Mouse (Mus musculus) right cerebral cortex, postnatal 36 days (tissue): Measurements from ENCODE around the gene Stat5b.

ENCODE experiments used
- DNase-seq, 2 experiments: peaks; one replicate each; pipeline ENCODE4 v3.0.0; 2022; ENCODE audit warnings: low spot score in 2 of 2, mixed read lengths in 1 of 2

Gene Stat5b

DNA sequence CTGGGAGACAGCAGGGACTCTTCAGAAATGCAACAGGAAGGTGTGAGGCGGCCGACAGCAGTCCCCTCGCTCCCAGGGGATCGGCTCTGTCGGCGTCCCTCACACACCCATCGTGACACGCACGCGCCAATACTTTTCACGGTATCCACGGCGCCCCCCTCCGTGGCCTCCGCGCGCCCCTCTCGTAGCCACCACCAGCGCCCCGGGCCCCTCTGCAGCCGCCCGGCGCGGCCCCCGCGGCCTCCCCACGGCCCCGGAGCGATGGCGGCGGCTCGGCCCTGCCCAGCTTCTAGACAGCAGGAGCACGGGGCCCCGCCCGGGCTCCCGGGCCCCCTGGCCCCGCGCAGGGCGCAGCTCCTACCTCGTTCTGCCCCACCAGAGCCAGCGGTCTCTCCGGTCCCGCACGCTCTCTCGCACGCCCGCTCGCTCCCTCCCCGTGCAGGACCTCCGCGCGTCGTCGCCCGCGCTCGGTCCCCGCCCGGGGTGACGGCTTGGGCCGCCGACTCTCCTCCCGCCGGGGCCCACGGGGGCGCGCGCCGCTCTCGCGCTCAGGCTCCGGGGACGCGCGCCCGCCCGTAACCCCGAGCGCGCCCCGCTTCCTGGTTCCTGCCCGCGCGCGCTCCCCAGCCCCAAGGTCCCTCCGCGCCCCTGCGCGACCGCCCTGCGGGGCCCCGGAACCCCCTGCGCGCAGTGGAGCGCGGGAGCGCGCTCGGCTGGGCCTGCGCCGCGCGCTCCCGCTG lies at the start of gene Stat5b:
Gene Stat5b (minus strand): TSS at position 687 of the 740 bp plus-strand sequence.
- DNase-seq: no peak

GRCm38 (mm10) chr11:100898441-100899199 lies 48.1 kb upstream of the Stat5b start:
- DNase-seq: no peak

DNA sequence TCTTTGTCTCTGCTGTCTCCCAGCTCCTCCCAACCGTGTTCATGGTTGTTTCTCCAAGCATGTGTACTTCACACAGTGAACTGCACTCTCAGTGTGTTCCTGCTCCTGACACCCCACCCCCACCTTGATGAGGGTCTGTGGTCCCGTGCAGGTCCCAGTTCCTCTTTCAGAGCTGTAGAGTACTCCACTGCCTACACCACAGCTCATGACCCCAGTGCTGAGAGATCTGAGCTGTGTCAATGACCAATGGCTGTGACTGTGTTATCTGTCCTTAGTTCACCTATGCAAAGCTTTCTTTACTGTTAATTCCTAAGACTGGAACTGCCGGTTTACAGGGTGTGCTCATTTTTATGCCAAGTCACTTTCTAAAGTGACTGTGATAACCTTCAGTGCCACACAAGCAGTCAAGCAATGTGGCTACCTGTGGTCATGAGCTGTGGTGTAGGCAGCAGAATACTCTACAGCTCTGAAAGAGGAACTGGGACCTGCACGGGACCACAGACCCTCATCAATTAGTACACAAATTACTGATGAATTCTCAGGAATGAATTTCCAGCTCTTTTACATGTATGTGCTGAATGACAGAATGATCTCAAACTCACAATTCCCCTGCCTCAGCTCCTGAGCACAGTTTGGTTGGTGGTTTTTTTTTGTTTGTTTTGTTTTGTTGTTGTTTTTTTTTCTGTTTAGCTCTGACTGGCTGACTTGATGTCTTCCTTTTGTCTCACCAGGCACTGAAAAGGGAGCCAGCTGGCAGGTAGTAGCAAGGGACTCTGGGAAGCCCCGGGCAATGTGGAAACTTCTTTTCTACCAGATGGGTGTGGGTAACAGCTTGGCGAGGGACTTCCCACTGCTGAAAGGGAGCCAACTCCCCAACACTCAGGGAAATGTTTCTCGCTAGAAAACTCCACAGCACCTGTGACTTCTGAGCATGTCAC lies 47.0 kb upstream of the Stat5b start:
- peak; percentile 28 to 39 for DNase-seq

DNA sequence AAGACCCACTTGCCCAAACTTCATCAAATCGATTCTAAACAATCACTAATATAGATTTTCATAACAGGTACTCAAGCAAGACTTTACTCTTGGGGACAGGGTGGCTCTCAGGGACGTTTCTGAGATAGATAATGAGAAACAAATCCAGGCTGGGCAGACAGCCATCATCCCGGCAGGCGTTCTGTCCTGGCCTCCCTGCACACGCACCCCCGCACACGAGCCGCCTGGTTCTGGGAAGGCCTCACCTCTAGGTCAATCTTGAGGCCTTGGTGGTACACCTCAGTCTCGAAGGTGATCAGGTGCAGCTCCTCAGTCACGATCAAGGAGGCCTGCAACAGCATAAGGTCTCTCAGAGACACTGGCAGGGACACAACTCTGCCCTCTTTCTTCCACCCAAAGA lies 45.6 kb upstream of the Stat5b start:
- DNase-seq: no peak

DNA sequence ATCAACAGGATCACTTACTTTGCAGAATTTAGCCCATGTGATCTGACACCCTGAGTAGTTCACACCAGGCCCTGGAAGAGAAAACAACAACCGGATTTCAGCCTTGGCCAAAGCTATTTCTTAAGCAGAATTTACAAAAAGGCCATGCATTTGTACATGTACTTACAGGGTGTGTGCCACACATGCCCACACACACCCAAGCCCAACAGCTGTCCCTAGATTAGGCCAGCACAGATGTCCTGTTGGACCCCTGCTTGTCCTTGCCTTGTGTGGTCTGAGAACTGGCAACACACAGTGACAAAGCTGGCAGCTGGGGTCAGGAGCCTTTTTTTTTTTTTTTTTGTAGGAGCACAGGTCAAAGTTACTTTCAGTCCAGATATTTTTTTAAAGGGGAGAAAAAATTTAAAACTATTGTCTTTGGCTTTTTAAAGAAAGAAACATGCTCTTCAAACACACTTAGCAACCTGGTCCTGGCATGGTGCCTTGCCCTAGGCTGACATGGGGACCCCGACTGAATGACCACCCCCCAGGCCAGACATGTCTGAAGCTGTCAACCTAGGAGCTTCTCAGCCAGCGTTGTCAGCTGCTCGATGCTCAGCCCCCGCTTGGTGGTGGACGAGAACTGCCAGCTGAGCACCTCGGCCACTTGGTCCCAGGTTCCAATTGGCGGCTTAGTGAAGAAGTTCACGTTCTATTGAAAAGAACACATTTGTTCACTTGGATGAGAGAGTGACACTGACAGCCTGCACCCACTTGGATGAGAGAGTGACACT lies 43.8 kb upstream of the Stat5b start:
- DNase-seq: no peak

DNA sequence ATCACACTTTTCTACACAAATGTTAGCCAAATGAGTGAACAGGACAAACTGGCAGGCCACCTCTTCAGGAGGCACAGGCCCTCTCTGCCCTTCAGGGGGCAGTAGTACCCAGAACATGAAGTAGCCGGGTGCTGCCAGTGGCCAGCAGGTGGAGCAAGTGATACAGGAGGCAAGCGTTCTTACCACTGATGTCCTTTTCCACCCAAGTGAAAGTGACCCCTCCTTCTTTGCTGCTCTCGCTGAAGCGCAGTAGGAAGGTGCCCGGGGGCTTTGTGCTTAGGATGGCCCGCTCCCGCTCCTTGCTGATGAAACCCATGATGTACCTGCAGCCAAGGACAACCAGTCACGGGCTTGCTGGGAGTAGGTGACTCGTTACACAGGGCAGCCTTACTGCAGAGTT lies 43.0 kb upstream of the Stat5b start:
- DNase-seq: peak; percentile 64 to 74

DNA sequence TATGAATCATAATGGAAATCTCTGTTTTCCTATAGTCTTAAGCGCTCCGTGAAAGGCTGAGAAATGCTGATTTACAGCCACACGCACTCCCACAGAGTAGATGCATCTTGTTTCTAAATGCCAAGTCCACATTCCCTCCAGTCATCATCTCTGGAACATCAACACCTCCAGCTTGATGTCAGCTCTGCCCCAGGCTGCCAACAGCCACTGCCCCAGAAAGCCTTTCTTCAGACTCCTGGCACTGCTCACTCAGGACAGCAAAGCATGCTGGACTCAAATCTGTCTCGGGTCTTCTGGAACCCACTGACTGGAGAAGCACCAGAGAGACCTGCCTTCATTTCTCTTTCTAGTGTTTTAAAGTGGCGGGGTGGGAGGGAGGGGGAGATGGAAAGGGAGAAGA lies 41.9 kb upstream of the Stat5b start:
- DNase-seq: no peak

- DNase-seq: no peak
Measured at GRCm38 (mm10) chr11:100891256-100892123, 41.0 kb upstream of the Stat5b start.

DNA sequence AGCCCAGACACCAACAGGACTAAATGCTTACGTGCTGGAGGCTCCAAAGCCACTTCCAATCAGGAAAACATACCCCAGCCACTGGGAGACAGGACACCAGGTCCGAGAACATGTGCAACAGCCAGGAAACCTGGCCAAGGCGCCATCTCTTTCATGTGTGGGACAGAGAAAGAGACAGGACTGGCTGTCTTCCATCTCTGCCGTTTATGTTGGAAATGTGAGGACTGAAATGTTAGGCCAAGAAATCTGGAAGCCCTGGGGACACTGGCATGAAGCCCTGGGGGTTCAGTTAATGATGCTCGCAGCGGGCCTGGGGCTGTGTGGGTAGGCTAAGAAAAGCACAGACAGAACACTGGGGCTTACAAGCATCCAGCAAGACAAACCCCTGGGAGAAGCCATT lies 40.0 kb upstream of the Stat5b start:
- DNase-seq: no peak

- no peak for DNase-seq
Measured at GRCm38 (mm10) chr11:100888348-100888820, 37.9 kb upstream of the Stat5b start.

- no peak for DNase-seq
Measured at GRCm38 (mm10) chr11:100887764-100888163, 37.2 kb upstream of the Stat5b start.

DNA sequence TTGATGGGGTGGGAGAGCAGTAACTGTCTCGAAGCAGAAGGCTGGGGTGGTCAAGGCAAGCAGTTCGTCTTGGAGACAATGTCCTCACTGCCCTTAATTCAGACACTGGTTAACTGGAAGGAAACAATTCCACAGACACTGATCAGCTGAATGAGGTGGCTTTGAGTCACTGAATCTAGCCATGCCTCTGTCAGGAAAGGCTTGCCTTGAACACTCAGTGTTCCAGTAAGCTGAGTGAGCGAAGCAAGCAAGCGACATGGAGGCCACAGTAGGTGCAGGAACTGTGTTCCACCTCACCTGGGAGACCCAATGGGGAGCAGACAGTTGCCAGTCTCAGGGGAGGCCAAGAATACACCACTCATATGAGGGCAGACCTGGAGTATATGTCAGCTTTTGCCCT lies 36.7 kb upstream of the Stat5b start:
- no peak for DNase-seq

DNA sequence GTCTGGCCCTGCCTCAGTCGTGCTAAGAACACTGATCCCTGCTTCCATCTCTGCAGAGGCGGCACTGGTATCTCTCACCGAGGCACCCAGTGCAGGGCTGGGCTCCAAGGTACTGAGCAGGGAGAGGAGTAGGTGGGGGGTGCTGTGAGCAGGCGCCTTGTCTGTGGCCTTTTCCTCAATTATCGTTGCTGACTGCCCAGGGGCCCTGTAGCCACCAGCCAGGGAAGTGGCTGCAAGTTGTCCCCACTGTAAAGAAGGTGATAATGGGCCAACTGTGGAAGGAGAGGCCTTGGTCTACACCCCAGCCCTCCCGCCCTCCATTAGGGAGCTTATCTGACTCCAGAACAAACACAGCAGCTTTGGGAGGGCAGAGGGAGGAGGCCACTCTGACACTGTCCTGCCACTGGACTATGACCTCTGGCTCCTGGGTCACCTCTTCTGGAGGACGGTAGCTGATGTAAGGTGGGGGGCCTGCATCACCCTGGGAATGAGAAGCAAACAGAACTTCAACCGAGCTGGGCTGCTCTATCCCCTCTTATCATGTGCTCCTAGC lies 35.7 kb upstream of the Stat5b start:
- no peak for DNase-seq

- DNase-seq: no peak
Measured at GRCm38 (mm10) chr11:100885472-100885871, 34.9 kb upstream of the Stat5b start.

GRCm38 (mm10) chr11:100883640-100884039 lies 33.1 kb upstream of the Stat5b start:
- no peak for DNase-seq

DNA sequence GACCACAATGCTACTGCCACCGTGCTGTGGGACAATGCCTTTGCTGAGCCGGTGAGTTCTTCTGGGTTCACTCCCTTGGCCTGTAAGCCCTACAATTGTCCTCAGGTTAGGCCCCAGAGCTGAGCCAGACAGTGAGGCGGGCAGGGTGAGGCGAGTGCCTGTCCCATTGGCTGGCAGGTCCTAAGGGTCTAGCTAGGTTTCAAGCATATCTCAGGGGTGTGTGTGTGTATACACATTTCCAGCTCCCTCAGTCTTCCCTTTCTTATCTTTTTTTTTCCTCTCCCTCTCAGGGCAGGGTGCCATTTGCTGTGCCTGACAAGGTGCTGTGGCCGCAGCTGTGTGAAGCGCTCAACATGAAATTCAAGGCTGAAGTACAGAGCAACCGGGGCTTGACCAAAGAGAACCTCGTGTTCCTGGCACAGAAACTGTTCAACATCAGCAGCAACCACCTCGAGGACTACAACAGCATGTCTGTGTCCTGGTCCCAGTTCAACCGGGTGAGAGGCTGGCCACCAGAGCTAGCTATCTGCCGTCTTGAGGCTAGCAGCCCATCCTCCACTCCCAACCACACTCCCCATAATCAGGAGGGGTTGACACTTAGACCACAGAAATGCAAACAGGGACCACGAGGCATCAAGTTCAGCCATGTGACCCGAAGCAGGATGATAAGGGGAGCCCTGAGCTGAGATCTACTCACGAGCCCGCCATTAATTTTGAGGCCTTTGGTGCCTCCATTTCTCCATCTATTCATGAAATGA lies 29.0 kb upstream of the Stat5b start:
- DNase-seq: no peak

DNA sequence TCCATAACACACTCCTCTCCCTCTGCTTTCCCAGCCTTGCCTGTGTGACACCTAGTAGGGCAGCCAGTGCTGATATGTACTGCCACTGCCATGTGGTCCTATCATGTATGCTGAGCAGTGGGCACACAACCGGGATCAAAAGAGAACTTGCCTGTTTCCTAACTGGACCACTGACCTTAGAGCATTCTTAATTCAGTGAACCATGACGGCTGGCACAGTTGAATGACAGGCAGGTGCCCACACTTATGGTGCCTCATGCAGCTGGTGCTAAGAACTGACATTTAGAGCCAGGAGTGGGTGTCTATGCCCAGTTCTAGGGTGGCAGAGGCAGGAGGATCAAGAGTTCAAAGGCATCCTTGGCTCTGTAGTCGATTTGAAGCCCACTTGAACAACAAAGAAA lies 25.2 kb upstream of the Stat5b start:
- DNase-seq: no peak

- DNase-seq: no peak
Measured at GRCm38 (mm10) chr11:100870968-100871350, 20.4 kb upstream of the Stat5b start.
